Mouse (Mus musculus): ENCODE results near the gene Spdye4b. TPM values are rescaled to one million over a fixed set of nuclear protein-coding genes. Genes with fewer than 3 reads are reported as not detected.
"Not testable (repeated sequence)": the region's sequence is repeated elsewhere in the genome, so short reads cannot be mapped to it uniquely, and the experiment has no call there.

Gene Spdye4b
- polyA plus RNA-seq, 1 experiment from 2014 or later = not detected

DNA sequence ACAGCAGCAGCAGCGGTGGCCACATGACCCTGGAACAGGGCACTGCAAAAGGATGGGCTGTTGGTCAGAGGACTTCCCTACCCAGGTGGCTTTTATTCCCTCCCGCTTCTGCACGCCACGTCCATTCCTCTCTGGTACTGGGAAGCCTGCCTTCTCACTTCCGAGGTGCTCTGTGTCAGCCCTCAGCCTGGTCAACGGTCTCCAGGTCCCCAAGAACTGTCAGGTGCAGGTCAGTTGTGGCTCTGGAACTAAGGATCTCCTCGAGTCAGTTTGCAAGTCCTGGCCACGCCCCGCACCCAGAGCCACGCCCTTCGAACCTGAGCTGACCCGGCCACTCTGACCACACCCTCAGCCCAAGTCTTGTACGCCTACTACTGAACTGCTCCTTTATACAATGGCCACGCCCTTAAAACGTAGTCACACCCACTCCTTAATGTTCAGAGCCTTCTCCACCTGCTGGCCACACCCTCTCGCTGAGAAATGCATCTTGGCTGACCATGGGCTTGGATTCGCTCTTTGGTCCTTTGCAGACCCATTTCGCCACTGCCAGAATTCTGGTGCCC, 15.2 kb upstream of the Spdye4b start:
- H3K36me3 ChIP-seq = no peaks in the 10 kb centered on the region
- peak overlapping the region; percentile 49 for H3K4me2 ChIP-seq
- peak; percentile 43; the same call in 1 of the 2 replicates for ATAC-seq (replicated peaks; ENCODE audit: low FRiP score)
- H3K4me3 ChIP-seq (replicated peaks) = peak overlapping the region; percentile 17
- peaks cover 10% of the 10 kb centered on the region for H3K4me1 ChIP-seq
- no peaks in the 10 kb centered on the region for H3K9me3 ChIP-seq (replicated peaks)
- no peak overlapping the region for H3K9ac ChIP-seq
- WGBS = 9% methylated on average over 18 of the region's 18 CpGs
- H3K27me3 ChIP-seq = no peaks in the 10 kb centered on the region
- no peak overlapping the region for H3K27ac ChIP-seq

DNA sequence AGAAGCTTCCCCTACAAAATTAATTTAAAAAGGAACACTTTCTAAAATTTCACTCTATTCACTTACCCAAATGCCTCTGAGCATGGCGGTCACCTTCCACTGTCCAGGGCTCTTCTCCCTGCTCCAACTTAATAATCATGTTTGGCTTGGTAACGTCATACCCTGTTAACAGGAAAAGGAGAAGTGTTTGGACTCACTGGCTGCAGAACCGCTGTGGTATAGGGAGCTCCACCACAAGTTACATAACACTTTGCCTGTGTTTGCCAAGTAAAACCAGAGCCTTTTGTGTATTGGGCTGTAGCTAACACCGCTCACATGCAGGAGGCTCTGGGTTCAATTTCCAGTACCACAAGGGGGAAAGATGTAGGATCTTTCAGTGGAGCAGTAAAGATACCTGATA, 4.8 kb upstream of the Spdye4b start:
- no peak overlapping the region for H3K4me2 ChIP-seq
- no peak overlapping the region for H3K27ac ChIP-seq
- ATAC-seq (replicated peaks; ENCODE audit: low FRiP score) = no peak
- H3K27me3 ChIP-seq = no peaks in the 10 kb centered on the region
- no peak overlapping the region for H3K4me3 ChIP-seq (replicated peaks)
- no peak overlapping the region for H3K9ac ChIP-seq
- peaks cover 11% of the 10 kb centered on the region for H3K4me1 ChIP-seq
- peaks cover 80% of the 10 kb centered on the region for H3K36me3 ChIP-seq
- WGBS = 94% methylated on average over 4 of the region's 4 CpGs
- H3K9me3 ChIP-seq (replicated peaks) = peaks cover 5% of the 10 kb centered on the region; the same call in 1 of the 2 replicates

DNA sequence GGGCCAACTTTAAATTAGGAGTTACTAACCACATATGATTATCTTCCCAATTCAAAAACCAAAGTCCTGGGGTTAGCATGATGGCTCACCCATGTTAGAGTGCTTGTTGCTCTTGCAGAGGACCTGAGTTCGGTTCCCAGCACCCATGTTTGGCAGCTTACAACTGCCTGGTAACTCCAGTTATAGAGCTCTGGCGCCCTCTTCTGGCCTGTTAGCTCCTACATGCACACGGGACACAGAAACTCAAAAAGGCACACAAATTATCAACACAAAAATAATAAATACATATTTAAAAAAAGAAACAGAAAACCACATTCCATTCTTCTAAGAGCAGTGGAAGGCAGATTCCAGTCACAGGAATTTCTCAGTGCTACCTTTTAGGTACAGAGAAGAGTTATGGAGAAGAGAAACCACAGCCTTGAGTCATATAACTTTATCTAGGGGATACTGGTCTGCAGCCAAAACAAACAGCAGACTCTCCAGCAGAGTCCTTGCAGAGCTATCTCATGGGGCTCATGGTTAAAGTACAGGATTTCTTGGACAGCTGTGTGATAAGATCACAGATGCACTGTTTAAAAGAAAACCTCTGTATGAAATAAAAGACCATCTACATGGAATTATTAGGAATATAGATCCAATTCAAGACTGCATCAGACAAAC, 3.1 kb upstream of the Spdye4b start:
- H3K4me3 ChIP-seq (replicated peaks) = no peak overlapping the region
- no peak overlapping the region for H3K4me2 ChIP-seq
- H3K9me3 ChIP-seq (replicated peaks) = peaks cover 5% of the 10 kb centered on the region; the same call in 1 of the 2 replicates
- H3K27ac ChIP-seq = no peak overlapping the region
- H3K4me1 ChIP-seq = peaks cover 11% of the 10 kb centered on the region
- H3K36me3 ChIP-seq = peaks cover 63% of the 10 kb centered on the region
- H3K9ac ChIP-seq = no peak overlapping the region
- no peaks in the 10 kb centered on the region for H3K27me3 ChIP-seq
- no peak for ATAC-seq (replicated peaks; ENCODE audit: low FRiP score)
- 89% methylated on average over 3 of the region's 3 CpGs for WGBS

DNA sequence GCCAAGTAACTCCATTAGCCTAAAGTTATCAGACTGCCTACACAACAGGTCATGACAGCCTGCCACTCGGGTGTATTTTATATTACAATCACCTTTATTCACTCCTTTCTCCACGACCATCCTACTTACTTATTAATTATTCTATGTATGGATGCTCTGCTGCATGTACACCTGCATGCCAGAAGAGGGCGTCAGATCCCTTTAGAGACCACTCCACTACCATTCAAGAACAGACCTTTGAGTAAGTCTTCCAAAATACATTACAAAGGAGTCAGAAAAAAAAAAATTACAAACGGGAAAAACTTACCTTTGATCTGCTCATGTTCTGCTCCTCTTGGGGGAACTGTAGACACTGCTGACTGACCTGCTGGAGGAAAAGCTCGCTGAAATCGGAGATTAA, 1.6 kb upstream of the Spdye4b start:
- Histone ChIP-seq H3K36me3 (peaks cover 48% of the 10 kb centered on the region), H3K4me2 (peak overlapping the region; percentile 77), H3K4me3 (replicated peaks) (peak overlapping the region; percentile 68; the same call in 1 of the 2 replicates), H3K27me3 (no peaks in the 10 kb centered on the region), H3K27ac (no peak overlapping the region), H3K9me3 (replicated peaks) (peaks cover 5% of the 10 kb centered on the region; the same call in 1 of the 2 replicates), H3K4me1 (peaks cover 11% of the 10 kb centered on the region), H3K9ac (0 out of 2 replicates have a peak overlapping the region, but pooled peaks have one; percentile 84)
- WGBS = 38% methylated on average over 6 of the region's 6 CpGs
- ATAC-seq (replicated peaks; ENCODE audit: low FRiP score) = no peak

DNA sequence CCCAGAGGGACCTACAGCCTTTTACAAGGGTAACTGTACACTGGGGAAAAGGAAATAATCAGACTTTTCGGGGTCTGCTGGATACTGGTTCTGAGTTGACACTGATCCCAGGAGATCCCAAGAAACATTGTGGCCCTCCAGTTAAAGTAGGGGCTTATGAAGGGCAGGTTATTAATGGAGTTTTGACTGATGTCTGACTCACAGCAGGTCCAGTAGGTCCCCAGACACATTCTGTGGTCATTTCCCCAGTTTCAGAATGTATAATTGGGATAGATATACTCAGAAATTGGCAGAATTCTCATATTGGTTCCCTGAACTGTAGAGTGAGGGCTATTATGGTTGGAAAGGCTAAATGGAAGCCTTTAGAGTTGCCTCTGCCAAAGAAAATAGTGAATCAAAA, 7.2 kb downstream of the Spdye4b start:
- ATAC-seq (replicated peaks; ENCODE audit: low FRiP score); H3K9ac ChIP-seq: not testable (repeated sequence)

DNA sequence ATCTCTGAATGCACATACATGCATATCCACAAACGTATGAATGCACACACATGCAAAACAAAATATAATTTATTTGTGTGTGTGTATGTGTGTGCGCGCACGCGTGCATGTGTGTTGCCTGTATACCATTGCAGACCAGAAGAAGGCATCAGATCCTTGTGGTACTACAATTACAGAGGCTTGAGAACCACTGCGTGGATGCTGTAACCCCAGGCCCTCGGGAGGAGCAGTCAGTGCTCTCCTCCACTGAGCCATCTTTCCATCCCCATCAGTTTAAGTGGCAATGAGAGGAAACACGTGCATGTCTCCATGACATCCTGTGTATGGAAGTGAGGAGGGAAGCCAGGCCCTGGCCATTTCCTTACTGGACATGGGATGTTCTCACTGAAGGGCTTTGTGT, 12.0 kb downstream of the Spdye4b start:
- Histone ChIP-seq H3K4me2 (no peak overlapping the region), H3K36me3 (no peaks in the 10 kb centered on the region), H3K9ac (no peak overlapping the region), H3K27ac (no peak overlapping the region), H3K9me3 (replicated peaks) (no peaks in the 10 kb centered on the region), H3K4me3 (replicated peaks) (no peak overlapping the region), H3K4me1 (no peaks in the 10 kb centered on the region), H3K27me3 (no peaks in the 10 kb centered on the region)
- WGBS = 87% methylated on average over 8 of the region's 8 CpGs
- ATAC-seq (replicated peaks; ENCODE audit: low FRiP score) = no peak

More for the DNA sequence above, 7.2 kb downstream of the Spdye4b start:
- H3K4me2 ChIP-seq; H3K27me3 ChIP-seq; H3K9me3 ChIP-seq (replicated peaks); H3K4me3 ChIP-seq (replicated peaks); H3K27ac ChIP-seq; H3K4me1 ChIP-seq; H3K36me3 ChIP-seq: not testable (repeated sequence)
- WGBS = 75% methylated on average over 1 of the region's 1 CpGs

DNA sequence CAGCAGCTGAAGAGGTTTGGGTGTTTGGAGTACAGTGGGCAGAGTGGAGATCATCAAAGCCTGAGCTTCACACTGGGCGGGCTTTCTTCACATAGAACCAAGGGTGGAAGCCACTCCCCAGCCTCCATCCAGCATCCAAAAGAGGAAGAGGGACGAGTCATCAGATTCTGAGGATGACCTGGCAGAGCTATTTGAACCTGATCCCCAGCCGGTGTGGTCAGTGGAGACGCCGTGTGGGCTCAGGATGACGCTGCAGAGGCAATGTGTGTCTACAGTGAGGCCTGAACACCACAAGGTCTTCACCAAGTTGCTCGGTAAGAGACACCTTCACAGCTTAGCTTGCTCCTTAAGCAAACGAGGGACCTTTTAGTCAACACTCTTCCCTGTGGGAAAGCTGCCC, 13.9 kb downstream of the Spdye4b start:
- not testable (repeated sequence) for H3K9ac ChIP-seq; H3K27ac ChIP-seq; H3K36me3 ChIP-seq; H3K4me1 ChIP-seq; H3K4me2 ChIP-seq; H3K4me3 ChIP-seq (replicated peaks); H3K27me3 ChIP-seq; ATAC-seq (replicated peaks; ENCODE audit: low FRiP score); H3K9me3 ChIP-seq (replicated peaks)
- 63% methylated on average over 8 of the region's 8 CpGs for WGBS

DNA sequence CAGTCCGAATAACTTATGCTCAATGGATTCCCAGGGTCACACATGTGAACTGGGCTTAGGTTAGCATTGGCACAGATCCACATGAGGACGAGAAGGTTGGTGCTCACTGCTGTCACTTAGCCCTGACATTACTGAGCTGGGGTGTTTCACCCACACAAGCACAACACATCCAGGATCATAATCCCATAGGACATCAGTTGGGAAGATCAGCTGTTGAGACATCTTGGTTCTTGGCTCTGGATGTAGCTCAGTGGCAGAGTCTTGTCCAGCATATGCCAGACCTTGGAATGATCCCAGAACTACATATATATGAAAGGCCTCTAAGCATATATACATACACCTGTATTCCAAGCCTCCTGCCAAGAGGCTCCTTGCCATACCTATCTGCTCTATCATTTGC, 14.3 kb downstream of the Spdye4b start:
- Histone ChIP-seq H3K9ac (no peak overlapping the region), H3K27ac (no peak overlapping the region), H3K4me3 (replicated peaks) (no peak overlapping the region), H3K27me3 (no peaks in the 10 kb centered on the region), H3K36me3 (no peaks in the 10 kb centered on the region), H3K4me2 (no peak overlapping the region), H3K4me1 (no peaks in the 10 kb centered on the region), H3K9me3 (replicated peaks) (no peaks in the 10 kb centered on the region)
- 71% methylated on average over 2 of the region's 2 CpGs for WGBS
- ATAC-seq (replicated peaks; ENCODE audit: low FRiP score) = no peak

DNA sequence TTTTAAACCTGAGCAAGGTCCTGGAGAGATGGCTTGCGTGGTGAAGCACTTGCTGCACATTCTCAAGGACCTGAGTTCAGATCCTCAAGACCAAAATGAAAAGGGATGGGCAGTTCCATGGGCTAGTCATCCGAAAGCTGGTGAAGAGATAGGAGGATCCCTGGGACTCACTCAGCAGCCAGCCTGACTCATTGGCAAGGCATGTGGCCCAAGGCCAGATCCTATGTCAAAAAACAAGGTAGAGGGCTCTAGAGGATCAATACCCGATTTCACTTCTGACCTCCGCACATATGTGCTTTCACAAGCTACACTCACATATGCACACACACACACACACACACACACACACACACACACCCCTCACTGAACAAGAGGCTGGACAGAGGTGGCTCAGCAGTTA, 15.7 kb downstream of the Spdye4b start:
- no peak overlapping the region for H3K27ac ChIP-seq
- H3K4me3 ChIP-seq (replicated peaks) = no peak overlapping the region
- no peaks in the 10 kb centered on the region for H3K27me3 ChIP-seq
- no peaks in the 10 kb centered on the region for H3K9me3 ChIP-seq (replicated peaks)
- no peak for ATAC-seq (replicated peaks; ENCODE audit: low FRiP score)
- no peaks in the 10 kb centered on the region for H3K4me1 ChIP-seq
- no peaks in the 10 kb centered on the region for H3K36me3 ChIP-seq
- no peak overlapping the region for H3K4me2 ChIP-seq
- H3K9ac ChIP-seq = no peak overlapping the region
- WGBS = 93% methylated on average over 4 of the region's 4 CpGs

DNA sequence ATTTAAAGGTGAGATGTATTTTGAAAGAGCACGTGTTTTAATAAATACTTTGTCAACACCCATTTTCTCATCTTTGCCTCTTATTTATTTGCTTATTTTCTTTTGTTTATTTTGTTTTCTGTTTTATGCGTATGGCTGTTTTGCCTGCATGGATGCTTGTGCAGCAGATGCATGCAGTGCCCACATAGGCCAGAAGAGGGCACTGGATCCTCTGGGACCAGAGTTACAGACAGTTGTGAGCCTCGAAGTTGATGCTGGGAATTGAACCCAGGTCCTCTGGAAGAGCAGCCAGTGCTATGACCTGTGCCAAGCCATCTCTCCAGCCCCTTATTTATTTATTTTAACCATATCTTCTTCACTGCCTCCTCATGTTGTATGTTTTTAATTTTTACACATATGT, 24.2 kb downstream of the Spdye4b start:
- 74% methylated on average over 3 of the region's 3 CpGs for WGBS
- no peaks in the 10 kb centered on the region for H3K27me3 ChIP-seq
- H3K36me3 ChIP-seq = no peaks in the 10 kb centered on the region
- H3K4me2 ChIP-seq = no peak overlapping the region
- H3K4me3 ChIP-seq (replicated peaks) = no peak overlapping the region
- H3K4me1 ChIP-seq = no peaks in the 10 kb centered on the region
- no peak overlapping the region for H3K9ac ChIP-seq
- H3K9me3 ChIP-seq (replicated peaks) = peaks cover 9% of the 10 kb centered on the region; the same call in 1 of the 2 replicates
- no peak overlapping the region for H3K27ac ChIP-seq
- no peak for ATAC-seq (replicated peaks; ENCODE audit: low FRiP score)

DNA sequence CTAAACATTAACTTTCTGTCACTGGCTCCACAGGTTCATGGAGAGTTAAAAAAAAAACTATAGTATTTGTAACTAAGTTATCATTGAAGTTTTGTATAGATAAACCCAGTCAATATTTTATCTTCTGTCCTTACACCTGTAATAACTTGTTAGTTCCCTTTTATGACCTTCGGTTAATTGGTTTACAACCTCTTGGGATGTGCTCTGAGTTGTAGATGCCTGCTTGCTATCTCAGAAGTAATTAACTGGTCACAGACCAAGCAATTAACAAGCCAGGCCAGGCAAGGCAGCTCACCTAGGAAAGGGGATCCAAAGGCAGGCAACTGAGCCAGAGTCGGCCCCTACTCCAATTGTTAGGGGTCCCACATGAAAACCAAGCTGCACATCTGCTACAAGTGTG, 33.0 kb downstream of the Spdye4b start:
- WGBS = 51% methylated on average over 2 of the region's 2 CpGs
- ATAC-seq (replicated peaks; ENCODE audit: low FRiP score) = no peak

DNA sequence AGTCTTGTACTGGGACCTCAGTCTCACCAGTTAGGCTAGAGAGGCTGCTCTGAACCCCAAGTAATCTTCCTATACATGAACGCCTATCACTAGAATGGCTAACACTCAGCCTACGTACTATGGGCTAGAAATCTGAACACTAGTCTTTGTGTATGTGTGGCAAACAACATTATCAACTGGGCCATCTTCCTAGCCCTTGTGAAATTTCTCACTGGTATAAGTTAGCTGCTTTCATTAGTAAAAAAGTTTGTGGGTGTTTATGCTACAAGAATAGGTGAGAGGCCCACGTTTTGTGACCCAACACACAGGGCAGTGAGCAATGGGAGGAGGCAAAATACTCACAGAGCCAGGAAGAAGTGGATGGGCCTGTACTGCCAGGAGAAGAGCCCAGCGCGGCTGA, 40.2 kb downstream of the Spdye4b start:
- no peak overlapping the region for H3K4me2 ChIP-seq
- H3K9ac ChIP-seq = no peak overlapping the region
- H3K27me3 ChIP-seq = no peaks in the 10 kb centered on the region
- no peak overlapping the region for H3K27ac ChIP-seq
- H3K4me3 ChIP-seq (replicated peaks) = no peak overlapping the region
- H3K36me3 ChIP-seq = no peaks in the 10 kb centered on the region
- no peak for ATAC-seq (replicated peaks; ENCODE audit: low FRiP score)
- H3K4me1 ChIP-seq = no peaks in the 10 kb centered on the region
- WGBS = 78% methylated on average over 5 of the region's 5 CpGs
- no peaks in the 10 kb centered on the region for H3K9me3 ChIP-seq (replicated peaks)

More for the DNA sequence above, 33.0 kb downstream of the Spdye4b start:
- no peaks in the 10 kb centered on the region for H3K36me3 ChIP-seq
- no peak overlapping the region for H3K9ac ChIP-seq
- H3K4me3 ChIP-seq (replicated peaks) = no peak overlapping the region
- H3K27me3 ChIP-seq = no peaks in the 10 kb centered on the region
- H3K9me3 ChIP-seq (replicated peaks) = peaks cover under 1% of the 10 kb centered on the region; the same call in 1 of the 2 replicates
- no peaks in the 10 kb centered on the region for H3K4me1 ChIP-seq
- H3K4me2 ChIP-seq = no peak overlapping the region
- H3K27ac ChIP-seq = no peak overlapping the region

All from kidney, embryonic 15.5 days (tissue).